Mouse (Mus musculus) gastrocnemius, adult 8-10 months (tissue): ENCODE measurements around the gene Eif4enif1. TPM values are rescaled to one million over a fixed set of nuclear protein-coding genes. Genes with fewer than 3 reads are reported as not detected.

Experiments
- DNase-seq, 2 experiments: peaks; one replicate each; pipeline ENCODE4 v3.0.0; 2022; ENCODE audit warnings: low spot score in 2 of 2
- total RNA-seq, 4 experiments: library from RNA; stranded (reverse); gene quantifications; 2 replicates each; pipeline ENCODE4 v1.2.4; 2022

Eif4enif1 gene
- total RNA-seq, 4 experiments from 2014 or later = 27.6 to 39.3 (median 31.4) TPM

- peak; percentile 79 to 91 for DNase-seq
Measured at GRCm38 (mm10) chr11:3266079-3266685, 64.0 kb downstream of the Eif4enif1 start, which contains the start of gene Drg1. Gene Drg1 (minus strand): TSS chr11:3266415.

- no peak for DNase-seq
Measured at GRCm38 (mm10) chr11:3267133-3267532, 64.9 kb downstream of the Eif4enif1 start.

DNA sequence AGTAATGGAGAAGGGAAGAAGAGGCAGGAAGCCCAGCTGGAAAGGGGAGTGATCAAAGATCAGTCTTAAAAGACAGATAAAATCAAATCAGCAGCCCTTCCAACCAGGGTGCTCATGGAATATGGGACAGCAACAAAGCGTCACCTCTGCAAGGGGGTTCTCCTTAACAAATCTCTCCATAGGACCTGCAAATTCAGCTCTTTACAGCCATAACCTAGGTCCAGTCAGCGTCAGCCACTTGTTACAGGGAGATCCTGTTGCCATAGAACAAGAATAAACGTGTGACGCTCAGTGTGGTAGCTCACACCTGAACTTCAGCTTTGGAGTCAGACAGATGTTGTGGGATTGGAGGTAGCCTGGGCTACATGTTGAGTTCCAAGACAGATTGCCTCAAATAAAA, 67.0 kb downstream of the Eif4enif1 start:
- no peak for DNase-seq

GRCm38 (mm10) chr11:3278351-3278750, 76.2 kb downstream of the Eif4enif1 start:
- no peak for DNase-seq

DNA sequence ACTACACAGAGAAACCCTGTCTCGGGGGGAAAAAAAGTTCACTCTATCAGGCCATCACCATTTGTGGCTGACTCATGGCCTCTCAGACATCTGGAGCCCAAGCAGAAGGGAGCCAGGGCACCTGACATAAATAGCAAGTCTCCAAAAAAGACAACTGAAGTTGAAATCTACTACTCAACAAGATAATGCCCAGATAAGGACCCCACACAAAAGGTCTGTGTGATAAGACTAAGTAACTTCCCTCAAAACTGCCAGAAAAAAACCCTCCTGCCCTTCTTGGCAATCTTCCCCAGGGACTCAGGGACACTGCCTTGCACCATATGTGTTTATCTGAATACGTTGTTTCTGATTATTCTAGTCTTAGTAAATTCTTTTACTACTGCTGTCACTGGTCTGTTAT, 77.5 kb downstream of the Eif4enif1 start:
- DNase-seq = no peak

GRCm38 (mm10) chr11:3282887-3283286, 80.7 kb downstream of the Eif4enif1 start:
- no peak for DNase-seq

DNA sequence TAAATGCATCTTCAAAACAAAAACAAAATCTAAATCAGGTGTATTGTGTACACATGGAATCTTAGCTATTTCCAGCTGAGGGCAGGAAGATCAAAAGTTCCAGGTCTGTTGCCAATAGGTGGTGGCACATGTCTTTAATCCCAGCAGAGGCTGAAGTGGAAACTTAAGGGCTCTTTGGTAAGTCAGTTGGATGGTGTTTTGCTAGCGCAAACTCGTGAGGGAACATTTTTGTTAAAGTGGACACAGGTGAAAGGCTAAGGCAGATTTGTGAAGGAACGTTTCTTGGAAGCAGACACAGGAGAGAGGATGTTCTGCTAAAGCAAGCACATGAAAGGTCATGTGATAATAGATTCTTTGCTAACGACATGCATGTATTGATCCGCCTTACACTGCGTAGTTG, 81.5 kb downstream of the Eif4enif1 start:
- DNase-seq = no peak

- no peak for DNase-seq
Measured at GRCm38 (mm10) chr11:3285940-3286339, 83.7 kb downstream of the Eif4enif1 start.

DNA sequence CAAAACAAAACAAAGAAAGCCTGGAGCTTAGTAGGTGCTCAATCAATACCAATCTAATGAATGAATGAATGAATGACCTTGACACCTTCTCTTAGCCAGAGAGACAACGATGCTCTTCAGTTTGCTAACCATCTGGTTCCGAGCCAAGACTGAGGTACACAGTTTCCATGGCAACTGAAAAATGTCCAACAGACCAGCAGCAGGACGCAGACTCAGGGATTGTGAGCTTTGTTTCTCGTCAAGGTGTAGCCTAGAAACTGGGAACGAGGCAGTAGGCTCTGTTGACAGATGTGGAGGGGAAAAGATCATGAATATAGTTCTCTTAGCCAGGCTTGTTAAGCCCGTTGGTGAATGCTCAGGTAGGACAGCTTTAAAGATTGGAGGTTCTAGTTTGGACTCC, 84.9 kb downstream of the Eif4enif1 start:
- no peak for DNase-seq

- DNase-seq = no peak
Measured at GRCm38 (mm10) chr11:3287921-3288320, 85.7 kb downstream of the Eif4enif1 start.

DNA sequence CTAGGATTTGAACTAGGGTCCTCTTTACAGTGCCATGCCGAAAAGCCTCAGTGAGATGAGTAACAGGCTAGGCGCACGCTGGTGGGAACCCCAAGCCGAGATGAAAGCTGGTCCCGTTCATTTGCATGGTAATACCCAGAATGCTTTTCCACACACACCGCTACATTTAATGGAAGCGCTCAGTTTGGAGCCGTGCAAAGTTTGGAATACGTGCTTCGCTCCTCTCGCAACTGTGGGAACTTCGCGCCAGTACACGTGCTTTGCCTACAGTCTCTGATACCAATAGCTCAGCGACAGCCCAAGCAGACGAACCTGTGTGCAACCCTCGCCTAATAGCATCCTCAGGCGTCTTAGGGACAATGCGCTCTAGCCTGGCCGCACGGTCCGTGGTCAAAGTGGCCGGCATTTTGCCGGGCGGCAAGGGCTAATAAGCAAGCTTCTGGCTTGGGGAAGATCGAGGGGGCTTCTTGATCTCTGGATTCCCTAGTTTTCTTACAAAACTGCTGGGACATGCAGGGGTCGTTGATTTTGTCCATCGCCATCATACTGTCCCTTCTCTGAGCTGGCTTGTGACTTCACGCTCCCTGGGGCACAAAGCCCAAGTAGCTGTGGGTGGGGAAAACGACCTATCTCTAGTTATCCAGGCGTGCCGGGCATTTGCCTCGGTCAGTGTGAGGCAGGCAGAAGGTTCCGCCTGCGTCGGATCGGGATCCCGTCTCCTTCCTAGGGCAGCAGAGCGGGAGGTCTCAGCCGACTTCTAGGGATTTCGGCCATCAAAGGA, 86.5 kb downstream of the Eif4enif1 start, which contains the start of gene Patz1:
Gene Patz1 (plus strand): TSS at position 354 of the 781 bp plus-strand sequence.
- no peak for DNase-seq

DNA sequence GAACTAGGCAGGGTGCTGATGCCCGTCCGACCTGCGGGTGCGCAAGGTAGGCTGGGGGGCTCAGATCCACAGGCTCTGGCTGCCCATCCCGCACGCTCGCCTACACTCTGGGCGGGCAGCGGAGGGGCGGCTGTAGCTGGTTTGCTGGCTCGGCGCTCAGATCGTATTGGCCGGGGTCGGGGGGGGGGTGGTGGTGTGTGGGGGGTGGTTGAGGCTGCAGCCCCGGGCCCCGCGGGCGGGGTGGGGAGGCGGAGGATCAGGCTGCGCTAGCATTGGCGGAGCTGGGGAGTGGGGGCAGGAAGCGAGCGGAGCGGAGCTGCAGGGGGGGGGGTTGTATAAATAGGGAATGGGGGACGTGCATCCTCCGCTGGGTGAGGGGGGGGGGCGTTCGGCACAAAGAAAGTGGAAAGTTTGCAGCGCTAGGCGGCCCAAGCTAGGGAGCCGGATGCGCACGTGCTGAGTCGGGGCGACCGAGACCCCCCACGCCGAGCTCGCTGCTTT, 87.2 kb downstream of the Eif4enif1 start:
- DNase-seq = peak; percentile 45 to 71

- peak; percentile 67 to 75 for DNase-seq
Measured at GRCm38 (mm10) chr11:3289803-3290639, 87.8 kb downstream of the Eif4enif1 start.

GRCm38 (mm10) chr11:3290640-3291310, 88.6 kb downstream of the Eif4enif1 start:
- peak; percentile 14 to 26 for DNase-seq

DNA sequence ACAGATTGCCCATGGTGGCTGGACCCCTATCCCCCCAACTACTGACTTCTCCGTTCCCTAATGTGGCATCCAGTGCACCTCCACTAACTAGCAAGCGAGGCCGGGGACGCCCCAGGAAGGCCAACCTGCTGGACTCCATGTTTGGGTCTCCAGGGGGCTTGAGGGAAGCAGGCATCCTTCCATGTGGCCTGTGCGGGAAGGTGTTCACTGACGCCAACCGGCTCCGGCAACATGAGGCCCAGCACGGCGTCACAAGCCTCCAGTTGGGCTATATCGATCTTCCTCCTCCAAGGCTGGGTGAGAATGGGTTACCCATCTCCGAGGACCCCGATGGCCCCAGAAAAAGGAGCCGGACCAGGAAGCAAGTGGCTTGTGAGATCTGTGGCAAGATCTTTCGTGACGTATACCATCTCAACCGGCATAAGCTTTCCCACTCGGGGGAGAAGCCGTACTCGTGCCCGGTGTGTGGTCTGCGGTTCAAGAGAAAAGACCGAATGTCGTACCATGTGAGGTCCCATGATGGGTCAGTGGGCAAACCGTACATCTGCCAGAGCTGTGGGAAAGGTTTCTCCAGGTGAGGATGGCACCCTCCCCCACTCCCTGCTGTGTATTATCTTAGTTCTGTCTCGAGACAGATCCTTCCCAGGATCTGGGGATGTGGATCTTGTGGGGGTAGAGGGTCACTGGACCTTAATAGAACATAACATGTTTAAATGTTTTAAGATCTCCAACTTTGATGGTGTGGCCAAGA, 89.3 kb downstream of the Eif4enif1 start:
- no peak for DNase-seq

DNA sequence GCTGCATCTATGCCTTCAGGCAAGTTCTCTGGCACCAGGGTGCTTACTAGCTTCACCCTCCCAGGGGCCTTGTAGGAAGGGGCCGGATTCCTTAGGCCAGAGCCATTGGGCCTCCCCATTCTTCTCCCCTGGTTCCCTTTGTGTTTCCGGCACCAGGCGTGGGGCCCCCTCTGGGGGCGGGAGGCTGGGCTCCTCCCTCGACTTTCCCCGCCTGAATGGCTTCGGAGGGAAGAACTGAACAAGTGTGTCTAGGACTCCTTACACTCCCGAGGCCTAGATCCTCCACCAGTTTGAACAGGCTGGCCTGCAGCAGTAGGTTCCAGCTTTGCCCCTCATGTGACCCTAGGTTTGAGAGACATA, 89.8 kb downstream of the Eif4enif1 start:
- DNase-seq = no peak

DNA sequence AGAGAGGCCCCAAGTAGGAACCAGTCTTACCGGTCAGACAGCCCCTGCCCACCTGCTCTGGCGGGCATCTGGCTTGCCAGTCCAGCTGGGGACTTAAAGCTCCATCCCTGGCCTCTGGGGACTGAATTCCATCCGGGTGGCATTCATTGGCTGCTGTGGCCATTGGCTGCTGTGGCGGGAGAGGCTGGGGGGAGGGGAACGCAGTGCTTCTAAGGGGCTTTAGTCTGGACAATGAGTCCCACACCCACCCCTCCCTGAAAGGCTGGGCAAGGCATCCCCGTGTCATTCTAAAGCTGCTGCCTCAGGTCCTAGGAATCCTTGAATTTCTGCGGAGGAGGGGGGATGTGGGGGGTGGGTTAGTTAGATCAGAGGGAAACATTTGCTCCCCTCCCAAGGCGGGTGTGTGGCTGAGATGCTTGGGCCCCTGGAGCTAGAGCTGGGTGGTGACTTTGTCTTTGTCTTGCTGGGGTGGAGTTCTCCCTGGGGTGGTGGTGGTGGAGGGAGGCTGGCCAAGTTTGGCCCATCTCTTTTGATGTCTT, 90.6 kb downstream of the Eif4enif1 start:
- DNase-seq = no peak

DNA sequence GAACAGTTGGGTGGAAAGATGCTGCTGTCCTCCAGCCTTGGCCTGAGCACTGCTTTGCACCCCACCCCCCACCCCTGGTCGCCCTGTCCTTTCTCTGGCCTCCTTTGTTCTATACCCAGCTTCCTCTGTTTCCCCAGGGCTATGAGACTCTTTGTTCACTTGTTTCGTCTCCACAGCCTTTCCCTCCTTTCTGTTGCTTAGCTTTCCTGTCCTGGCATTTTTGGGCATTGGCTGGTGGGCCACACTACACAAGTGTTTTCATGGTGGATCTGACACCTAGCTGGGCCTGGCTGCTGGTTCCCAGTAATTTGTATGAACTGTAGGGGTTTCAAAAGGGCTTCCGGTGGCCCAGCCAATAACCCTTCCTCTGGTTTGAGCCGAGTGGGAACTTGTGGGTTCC, 91.2 kb downstream of the Eif4enif1 start:
- no peak for DNase-seq
